22 mouse cellular contexts compared by ENCODE assay signal in genomic region chr11:105375821-105376235, GRCm38 (mm10).
DNase-seq lines count a peak whose midpoint lies in the region; ATAC-seq and TF ChIP-seq lines count a peak whose summit lies in the region.
"Had no signal": no experiment of that assay in that cellular context is flagged by ENCODE, and none has a peak within 500 bp of the region (broad histone marks: within the 10 kb centered on the region; RNA-seq: fewer than 3 reads in every experiment).

No protein-coding gene starts in this region.

- WGBS in lung, postnatal 0 days = 63% methylated on average over 1 of the region's 1 CpGs

- DNase-seq in cerebellum, adult 11 months = peak; percentile 18
- DNase-seq in cerebellum, adult 9-10 months = no peak
- DNase-seq in kidney, adult 9 months = peak; percentile 44
- DNase-seq in kidney, postnatal 14 days = no peak
- DNase-seq in lung, postnatal 0 days (ENCODE audit: low spot score) = no peak
- no peak for DNase-seq in lung, postnatal 14 days
- DNase-seq in urinary bladder, postnatal 14 days (ENCODE audit: low spot score) = no peak
- no peak for DNase-seq in natural killer cell, adult 2 months (ENCODE audit: low spot score in 2 of 2)
- DNase-seq: gastrocnemius, postnatal 36 days; heart, postnatal 14 days; left cerebral cortex, postnatal 4 days; liver, embryonic 13.5 days; right cerebral cortex, adult 18-20 months had no signal

- no peak overlapping the region for H3K4me2 ChIP-seq in lung, postnatal 0 days (replicated peaks; ENCODE audit: low read depth, low read length)
- H3K4me2 ChIP-seq: forebrain, embryonic 13.5 days; heart, embryonic 11.5 days; hindbrain, embryonic 13.5 days; intestine, embryonic 15.5 days; liver, embryonic 13.5 days had no signal

- no peaks in the 10 kb centered on the region for H3K9me3 ChIP-seq in lung, postnatal 0 days (ENCODE audit: low read length)
- H3K9me3 ChIP-seq: forebrain, embryonic 13.5 days; G1E; hindbrain, embryonic 13.5 days; intestine, embryonic 15.5 days; liver, embryonic 13.5 days had no signal

- H3K9ac ChIP-seq in lung, postnatal 0 days (replicated peaks; ENCODE audit: low read depth) = no peak overlapping the region
- H3K9ac ChIP-seq: forebrain, embryonic 13.5 days; hindbrain, embryonic 13.5 days; intestine, embryonic 15.5 days had no signal

- no peak for TF ChIP-seq CTCF in lung, postnatal 0 days (IDR thresholded peaks at IDR 0.05)

- H3K4me3 ChIP-seq in lung, postnatal 0 days (ENCODE audit: low read depth, low read length) = no peak overlapping the region
- H3K4me3 ChIP-seq: forebrain, embryonic 13.5 days; hindbrain, embryonic 13.5 days; intestine, embryonic 15.5 days; layer of hippocampus, adult 2 months; liver, embryonic 13.5 days had no signal

- no peaks in the 10 kb centered on the region for H3K36me3 ChIP-seq in lung, postnatal 0 days (ENCODE audit: insufficient read depth, low read length)
- H3K36me3 ChIP-seq: G1E; hindbrain, embryonic 13.5 days; intestine, embryonic 15.5 days; liver, embryonic 13.5 days had no signal

- peak; percentile 42 for ATAC-seq in lung, postnatal 0 days
- ATAC-seq: CD4-positive, CD25-positive, alpha-beta regulatory T cell, adult 4 months; forebrain, embryonic 13.5 days; intestine, embryonic 15.5 days; midbrain, embryonic 16.5 days had no signal

- no peak overlapping the region for H3K27ac ChIP-seq in lung, postnatal 0 days (ENCODE audit: low read length)
- H3K27ac ChIP-seq: forebrain, embryonic 13.5 days; hindbrain, embryonic 13.5 days; intestine, embryonic 15.5 days; layer of hippocampus, adult 2 months had no signal

- TF ChIP-seq EP300 in lung, postnatal 0 days (IDR thresholded peaks at IDR 0.05) = no peak

- no peaks in the 10 kb centered on the region for H3K4me1 ChIP-seq in lung, postnatal 0 days (ENCODE audit: insufficient read depth, low read depth, low read length)
- H3K4me1 ChIP-seq: forebrain, embryonic 13.5 days; intestine, embryonic 15.5 days had no signal

- no peaks in the 10 kb centered on the region for H3K27me3 ChIP-seq in lung, postnatal 0 days (replicated peaks; ENCODE audit: insufficient read depth, low read length)
- H3K27me3 ChIP-seq: forebrain, embryonic 13.5 days; hindbrain, embryonic 13.5 days; intestine, embryonic 15.5 days; megakaryocyte, embryonic 14.5 days had no signal

Comparison
In these comparisons a context has a peak if more than half of its experiments do, and no peak if none do; other contexts are left out.
1. DNase-seq: peak in cerebellum, adult 11 months (single experiment) and kidney, adult 9 months (single experiment); none in cerebellum, adult 9-10 months (single experiment), kidney, postnatal 14 days (single experiment), lung, postnatal 0 days (single experiment), lung, postnatal 14 days (single experiment), urinary bladder, postnatal 14 days (single experiment) and natural killer cell, adult 2 months (0 of 2).